Mouse (Mus musculus) megakaryocyte, embryonic 14.5 days (primary cell): ENCODE results near the gene Actr2.

Source experiments
- FLI1 ChIP-seq: IDR thresholded peaks from 2 replicates; pipeline ENCODE4 v1.6.1; 2012; ENCODE audit warnings: low read length, inconsistent platforms, mixed read lengths
- GATA1 ChIP-seq: IDR thresholded peaks from 3 replicates; pipeline ENCODE4 v1.6.1; 2012; ENCODE audit warnings: mixed read lengths, low read length, inconsistent platforms, borderline replicate concordance

DNA sequence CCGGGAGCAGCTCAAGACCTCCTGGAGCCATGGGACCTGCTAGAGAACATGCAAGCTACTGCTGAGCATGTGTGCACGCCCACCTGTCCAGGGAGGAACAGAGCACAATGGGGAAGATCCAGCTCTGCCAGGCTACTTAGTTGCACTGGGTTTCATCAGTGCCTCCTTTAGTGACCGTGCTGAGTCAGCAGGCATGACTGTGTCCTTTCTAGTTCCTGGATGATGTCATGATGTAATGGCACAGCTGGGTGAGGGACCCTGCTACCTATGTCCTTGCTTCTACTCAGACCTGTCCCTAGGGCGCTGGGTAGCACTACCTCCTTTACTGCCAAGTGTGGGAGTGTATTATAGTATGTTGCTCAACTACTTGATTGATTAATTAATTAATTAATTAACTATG lies 75.0 kb downstream of the Actr2 start:
- TF ChIP-seq GATA1 (no peak), FLI1 (no peak)
